Mouse (Mus musculus): Measurements from ENCODE around the gene Nrxn1. TPM values are rescaled to one million over a fixed set of nuclear protein-coding genes. Genes with fewer than 3 reads are reported as not detected.

Gene Nrxn1
- polyA plus RNA-seq, 1 experiment from 2014 or later = 3.2 TPM

GRCm38 (mm10) chr17:90130836-90131235, 962.0 kb downstream of the Nrxn1 start:
- ATAC-seq (ENCODE audit: insufficient number of reproducible peaks, low FRiP score, low TSS enrichment, low read depth) (no peak), DNase-seq (ENCODE audit: low spot score) (no peak)
- Histone ChIP-seq H3K27ac (replicated peaks; ENCODE audit: low read depth, low read length) (no peak overlapping the region), H3K4me3 (ENCODE audit: low read depth, low read length) (no peak overlapping the region), H3K9ac (ENCODE audit: low read length) (no peak overlapping the region), H3K36me3 (ENCODE audit: control insufficient read depth, insufficient read depth, low read length) (no peaks in the 10 kb centered on the region), H3K4me1 (ENCODE audit: control insufficient read depth, insufficient read depth, low read length) (no peaks in the 10 kb centered on the region), H3K4me2 (ENCODE audit: low read depth, severe bottlenecking) (no peak overlapping the region), H3K9me3 (ENCODE audit: control insufficient read depth, low read length) (no peaks in the 10 kb centered on the region), H3K27me3 (ENCODE audit: control insufficient read depth, insufficient read depth, low read length) (no peaks in the 10 kb centered on the region)
- WGBS = 85% methylated on average over 11 of the region's 12 CpGs

GRCm38 (mm10) chr17:90129183-90129582, 963.7 kb downstream of the Nrxn1 start:
- H3K9me3 ChIP-seq (ENCODE audit: control insufficient read depth, low read length) = no peaks in the 10 kb centered on the region
- H3K27ac ChIP-seq (replicated peaks; ENCODE audit: low read depth, low read length) = no peak overlapping the region
- H3K4me3 ChIP-seq (ENCODE audit: low read depth, low read length) = no peak overlapping the region
- ATAC-seq (ENCODE audit: insufficient number of reproducible peaks, low FRiP score, low TSS enrichment, low read depth) (no peak), DNase-seq (ENCODE audit: low spot score) (no peak)
- no peaks in the 10 kb centered on the region for H3K36me3 ChIP-seq (ENCODE audit: control insufficient read depth, insufficient read depth, low read length)
- 85% methylated on average over 2 of the region's 2 CpGs for WGBS
- H3K27me3 ChIP-seq (ENCODE audit: control insufficient read depth, insufficient read depth, low read length) = no peaks in the 10 kb centered on the region
- H3K4me1 ChIP-seq (ENCODE audit: control insufficient read depth, insufficient read depth, low read length) = no peaks in the 10 kb centered on the region
- no peak overlapping the region for H3K4me2 ChIP-seq (ENCODE audit: low read depth, severe bottlenecking)
- H3K9ac ChIP-seq (ENCODE audit: low read length) = no peak overlapping the region

GRCm38 (mm10) chr17:90127561-90127960, 965.3 kb downstream of the Nrxn1 start:
- WGBS = 95% methylated on average over 1 of the region's 1 CpGs
- no peak overlapping the region for H3K4me2 ChIP-seq (ENCODE audit: low read depth, severe bottlenecking)

GRCm38 (mm10) chr17:90122796-90123481, 969.9 kb downstream of the Nrxn1 start:
- 85% methylated on average over 5 of the region's 5 CpGs for WGBS
- no peak overlapping the region for H3K27ac ChIP-seq (replicated peaks; ENCODE audit: low read depth, low read length)

More at GRCm38 (mm10) chr17:90127561-90127960, 965.3 kb downstream of the Nrxn1 start:
- H3K36me3 ChIP-seq (ENCODE audit: control insufficient read depth, insufficient read depth, low read length) = no peaks in the 10 kb centered on the region
- H3K9me3 ChIP-seq (ENCODE audit: control insufficient read depth, low read length) = no peaks in the 10 kb centered on the region
- H3K4me3 ChIP-seq (ENCODE audit: low read depth, low read length) = no peak overlapping the region
- DNase-seq (ENCODE audit: low spot score) (no peak), ATAC-seq (ENCODE audit: insufficient number of reproducible peaks, low FRiP score, low TSS enrichment, low read depth) (no peak)
- H3K9ac ChIP-seq (ENCODE audit: low read length) = no peak overlapping the region
- H3K27me3 ChIP-seq (ENCODE audit: control insufficient read depth, insufficient read depth, low read length) = no peaks in the 10 kb centered on the region
- no peak overlapping the region for H3K27ac ChIP-seq (replicated peaks; ENCODE audit: low read depth, low read length)
- no peaks in the 10 kb centered on the region for H3K4me1 ChIP-seq (ENCODE audit: control insufficient read depth, insufficient read depth, low read length)

GRCm38 (mm10) chr17:90116241-90116640, 976.6 kb downstream of the Nrxn1 start:
- Histone ChIP-seq H3K27ac (replicated peaks; ENCODE audit: low read depth, low read length) (no peak overlapping the region), H3K4me2 (ENCODE audit: low read depth, severe bottlenecking) (no peak overlapping the region), H3K36me3 (ENCODE audit: control insufficient read depth, insufficient read depth, low read length) (no peaks in the 10 kb centered on the region), H3K9ac (ENCODE audit: low read length) (no peak overlapping the region), H3K4me3 (ENCODE audit: low read depth, low read length) (no peak overlapping the region), H3K9me3 (ENCODE audit: control insufficient read depth, low read length) (no peaks in the 10 kb centered on the region), H3K27me3 (ENCODE audit: control insufficient read depth, insufficient read depth, low read length) (no peaks in the 10 kb centered on the region), H3K4me1 (ENCODE audit: control insufficient read depth, insufficient read depth, low read length) (no peaks in the 10 kb centered on the region)
- no peak for ATAC-seq (ENCODE audit: insufficient number of reproducible peaks, low FRiP score, low TSS enrichment, low read depth)
- WGBS = 78% methylated on average over 2 of the region's 2 CpGs
- no peak for DNase-seq (ENCODE audit: low spot score)

More at GRCm38 (mm10) chr17:90122796-90123481, 969.9 kb downstream of the Nrxn1 start:
- DNase-seq (ENCODE audit: low spot score) = no peak
- H3K9me3 ChIP-seq (ENCODE audit: control insufficient read depth, low read length) = no peaks in the 10 kb centered on the region
- no peak overlapping the region for H3K4me2 ChIP-seq (ENCODE audit: low read depth, severe bottlenecking)
- no peaks in the 10 kb centered on the region for H3K4me1 ChIP-seq (ENCODE audit: control insufficient read depth, insufficient read depth, low read length)
- H3K27me3 ChIP-seq (ENCODE audit: control insufficient read depth, insufficient read depth, low read length) = no peaks in the 10 kb centered on the region
- H3K9ac ChIP-seq (ENCODE audit: low read length) = no peak overlapping the region
- no peak for ATAC-seq (ENCODE audit: insufficient number of reproducible peaks, low FRiP score, low TSS enrichment, low read depth)
- H3K36me3 ChIP-seq (ENCODE audit: control insufficient read depth, insufficient read depth, low read length) = no peaks in the 10 kb centered on the region
- no peak overlapping the region for H3K4me3 ChIP-seq (ENCODE audit: low read depth, low read length)

GRCm38 (mm10) chr17:90094999-90095398, 997.9 kb downstream of the Nrxn1 start:
- Histone ChIP-seq H3K4me2 (ENCODE audit: low read depth, severe bottlenecking) (no peak overlapping the region), H3K27ac (replicated peaks; ENCODE audit: low read depth, low read length) (no peak overlapping the region), H3K9ac (ENCODE audit: low read length) (no peak overlapping the region), H3K4me1 (ENCODE audit: control insufficient read depth, insufficient read depth, low read length) (no peaks in the 10 kb centered on the region), H3K4me3 (ENCODE audit: low read depth, low read length) (no peak overlapping the region), H3K36me3 (ENCODE audit: control insufficient read depth, insufficient read depth, low read length) (no peaks in the 10 kb centered on the region), H3K9me3 (ENCODE audit: control insufficient read depth, low read length) (no peaks in the 10 kb centered on the region), H3K27me3 (ENCODE audit: control insufficient read depth, insufficient read depth, low read length) (no peaks in the 10 kb centered on the region)
- no peak for DNase-seq (ENCODE audit: low spot score)
- 84% methylated on average over 3 of the region's 3 CpGs for WGBS
- no peak for ATAC-seq (ENCODE audit: insufficient number of reproducible peaks, low FRiP score, low TSS enrichment, low read depth)

GRCm38 (mm10) chr17:90088314-90088650, 1004.6 kb downstream of the Nrxn1 start:
- H3K9ac ChIP-seq (ENCODE audit: low read length) = peak overlapping the region; percentile 34
- no peak overlapping the region for H3K27ac ChIP-seq (replicated peaks; ENCODE audit: low read depth, low read length)
- H3K9me3 ChIP-seq (ENCODE audit: control insufficient read depth, low read length) = no peaks in the 10 kb centered on the region
- H3K4me1 ChIP-seq (ENCODE audit: control insufficient read depth, insufficient read depth, low read length) = no peaks in the 10 kb centered on the region
- H3K27me3 ChIP-seq (ENCODE audit: control insufficient read depth, insufficient read depth, low read length) = no peaks in the 10 kb centered on the region
- peak; percentile 74 for DNase-seq (ENCODE audit: low spot score)
- H3K4me2 ChIP-seq (ENCODE audit: low read depth, severe bottlenecking) = peak overlapping the region; percentile 49
- H3K4me3 ChIP-seq (ENCODE audit: low read depth, low read length) = peak overlapping the region; percentile 25
- peak; percentile 95 for ATAC-seq (ENCODE audit: insufficient number of reproducible peaks, low FRiP score, low TSS enrichment, low read depth)
- WGBS = 6% methylated on average over 12 of the region's 12 CpGs
- no peaks in the 10 kb centered on the region for H3K36me3 ChIP-seq (ENCODE audit: control insufficient read depth, insufficient read depth, low read length)

GRCm38 (mm10) chr17:90087616-90088313, 1005.1 kb downstream of the Nrxn1 start:
- ATAC-seq (ENCODE audit: insufficient number of reproducible peaks, low FRiP score, low TSS enrichment, low read depth) (peak; percentile 52; the same call in 1 of the 2 replicates), DNase-seq (ENCODE audit: low spot score) (no peak)
- peak overlapping the region; percentile 49 for H3K4me2 ChIP-seq (ENCODE audit: low read depth, severe bottlenecking)
- no peaks in the 10 kb centered on the region for H3K9me3 ChIP-seq (ENCODE audit: control insufficient read depth, low read length)
- H3K27ac ChIP-seq (replicated peaks; ENCODE audit: low read depth, low read length) = no peak overlapping the region
- H3K4me3 ChIP-seq (ENCODE audit: low read depth, low read length) = peak overlapping the region; percentile 25
- H3K9ac ChIP-seq (ENCODE audit: low read length) = peak overlapping the region; percentile 34
- 59% methylated on average over 11 of the region's 11 CpGs for WGBS
- H3K27me3 ChIP-seq (ENCODE audit: control insufficient read depth, insufficient read depth, low read length) = no peaks in the 10 kb centered on the region
- no peaks in the 10 kb centered on the region for H3K36me3 ChIP-seq (ENCODE audit: control insufficient read depth, insufficient read depth, low read length)
- no peaks in the 10 kb centered on the region for H3K4me1 ChIP-seq (ENCODE audit: control insufficient read depth, insufficient read depth, low read length)
